Mouse (Mus musculus): Measurements from ENCODE around the gene Tbl1x. TPM values are rescaled to one million over a fixed set of nuclear protein-coding genes. Genes with fewer than 3 reads are reported as not detected.

Tbl1x gene
- total and polyA plus RNA-seq, 2 experiments from 2014 or later = 33.4 to 46.0 TPM

GRCm38 (mm10) chrX:77487922-77488799 is 22.7 kb upstream of the Tbl1x start:
- TF ChIP-seq CTCF (IDR thresholded peaks at IDR 0.05) = no peak
- 0 out of 2 replicates have a peak, but pooled peaks have one; percentile 52 for ATAC-seq (ENCODE audit: low FRiP score)
- peak; percentile 51 for DNase-seq (ENCODE audit: low spot score)
- Histone ChIP-seq H3K9ac (replicated peaks; ENCODE audit: low read length, poor library complexity, severe bottlenecking) (no peak overlapping the region), H3K4me2 (ENCODE audit: low read depth, low read length, poor library complexity, severe bottlenecking) (no peak overlapping the region), H3K27ac (ENCODE audit: low read depth, low read length) (no peak overlapping the region), H3K9me3 (ENCODE audit: low read length) (no peaks in the 10 kb centered on the region), H3K27me3 (ENCODE audit: insufficient read depth, low read length) (no peaks in the 10 kb centered on the region), H3K36me3 (ENCODE audit: insufficient read depth, low read length) (no peaks in the 10 kb centered on the region), H3K4me1 (ENCODE audit: insufficient read depth, low read length) (no peaks in the 10 kb centered on the region), H3K4me3 (ENCODE audit: low read depth, low read length) (no peak overlapping the region)
- WGBS = 43% methylated on average over 7 of the region's 7 CpGs

GRCm38 (mm10) chrX:77490127-77490526 is 20.7 kb upstream of the Tbl1x start:
- H3K36me3 ChIP-seq (ENCODE audit: insufficient read depth, low read length) = no peaks in the 10 kb centered on the region
- TF ChIP-seq CTCF (IDR thresholded peaks at IDR 0.05) = no peak
- H3K4me2 ChIP-seq (ENCODE audit: low read depth, low read length, poor library complexity, severe bottlenecking) = no peak overlapping the region
- no peak for ATAC-seq (ENCODE audit: low FRiP score)
- H3K9ac ChIP-seq (replicated peaks; ENCODE audit: low read length, poor library complexity, severe bottlenecking) = no peak overlapping the region
- H3K4me1 ChIP-seq (ENCODE audit: insufficient read depth, low read length) = no peaks in the 10 kb centered on the region
- H3K4me3 ChIP-seq (ENCODE audit: low read depth, low read length) = no peak overlapping the region
- no peaks in the 10 kb centered on the region for H3K9me3 ChIP-seq (ENCODE audit: low read length)
- H3K27me3 ChIP-seq (ENCODE audit: insufficient read depth, low read length) = no peaks in the 10 kb centered on the region
- H3K27ac ChIP-seq (ENCODE audit: low read depth, low read length) = no peak overlapping the region
- 50% methylated on average over 1 of the region's 1 CpGs for WGBS
- DNase-seq (ENCODE audit: low spot score) = no peak

GRCm38 (mm10) chrX:77509149-77509548 is 1.7 kb upstream of the Tbl1x start:
- H3K4me1 ChIP-seq (ENCODE audit: insufficient read depth, low read length) = no peaks in the 10 kb centered on the region
- peak; percentile 42 for TF ChIP-seq CTCF (IDR thresholded peaks at IDR 0.05)
- H3K4me2 ChIP-seq (ENCODE audit: low read depth, low read length, poor library complexity, severe bottlenecking) = peak overlapping the region; percentile 62
- peak; percentile 94 for DNase-seq (ENCODE audit: low spot score)
- H3K4me3 ChIP-seq (ENCODE audit: low read depth, low read length) = peak overlapping the region; percentile 63
- 0 out of 2 replicates have a peak overlapping the region, but pooled peaks have one; percentile 74 for H3K9ac ChIP-seq (replicated peaks; ENCODE audit: low read length, poor library complexity, severe bottlenecking)
- no peaks in the 10 kb centered on the region for H3K27me3 ChIP-seq (ENCODE audit: insufficient read depth, low read length)
- peak overlapping the region; percentile 89 for H3K27ac ChIP-seq (ENCODE audit: low read depth, low read length)
- peak; percentile 85 for ATAC-seq (ENCODE audit: low FRiP score)
- H3K36me3 ChIP-seq (ENCODE audit: insufficient read depth, low read length) = no peaks in the 10 kb centered on the region
- H3K9me3 ChIP-seq (ENCODE audit: low read length) = no peaks in the 10 kb centered on the region
- 21% methylated on average over 13 of the region's 13 CpGs for WGBS

- Histone ChIP-seq H3K9me3 (ENCODE audit: low read length) (no peaks in the 10 kb centered on the region), H3K27me3 (ENCODE audit: insufficient read depth, low read length) (no peaks in the 10 kb centered on the region), H3K4me1 (ENCODE audit: insufficient read depth, low read length) (no peaks in the 10 kb centered on the region), H3K36me3 (ENCODE audit: insufficient read depth, low read length) (no peaks in the 10 kb centered on the region), H3K9ac (replicated peaks; ENCODE audit: low read length, poor library complexity, severe bottlenecking) (peak overlapping the region; percentile 74), H3K27ac (ENCODE audit: low read depth, low read length) (peak overlapping the region; percentile 89), H3K4me2 (ENCODE audit: low read depth, low read length, poor library complexity, severe bottlenecking) (peak overlapping the region; percentile 62), H3K4me3 (ENCODE audit: low read depth, low read length) (peak overlapping the region; percentile 63; the same call in 1 of the 2 replicates)
- TF ChIP-seq CTCF (IDR thresholded peaks at IDR 0.05) = no peak
- DNase-seq (ENCODE audit: low spot score) = peak; percentile 55
- WGBS = 29% methylated on average over 10 of the region's 10 CpGs
- ATAC-seq (ENCODE audit: low FRiP score) = peak; percentile 31; the same call in 1 of the 2 replicates
These were observed 1.0 kb upstream of the Tbl1x start for GRCm38 (mm10) chrX:77509776-77510175.

- Histone ChIP-seq H3K27me3 (ENCODE audit: insufficient read depth, low read length) (no peaks in the 10 kb centered on the region), H3K4me3 (ENCODE audit: low read depth, low read length) (peak overlapping the region; percentile 63), H3K9me3 (ENCODE audit: low read length) (no peaks in the 10 kb centered on the region), H3K36me3 (ENCODE audit: insufficient read depth, low read length) (no peaks in the 10 kb centered on the region), H3K4me1 (ENCODE audit: insufficient read depth, low read length) (no peaks in the 10 kb centered on the region), H3K27ac (ENCODE audit: low read depth, low read length) (peak overlapping the region; percentile 89), H3K4me2 (ENCODE audit: low read depth, low read length, poor library complexity, severe bottlenecking) (peak overlapping the region; percentile 62), H3K9ac (replicated peaks; ENCODE audit: low read length, poor library complexity, severe bottlenecking) (peak overlapping the region; percentile 74)
- ATAC-seq (ENCODE audit: low FRiP score) (peak; percentile 8; the same call in 1 of the 2 replicates), DNase-seq (ENCODE audit: low spot score) (peak; percentile 17)
- no peak for TF ChIP-seq CTCF (IDR thresholded peaks at IDR 0.05)
- WGBS = 23% methylated on average over 44 of the region's 55 CpGs
These were observed 634 bp downstream of the Tbl1x start for GRCm38 (mm10) chrX:77511301-77511993.

All from midbrain, postnatal 0 days (tissue).